Mouse (Mus musculus) lung, postnatal 14 days (tissue): ENCODE measurements around the gene Rabac1.
A peak's percentile ranks its signal among the peaks of the same experiment; 100 is the strongest.

Source experiments
- DNase-seq: peaks from one replicate; pipeline ENCODE4 v3.0.0; 2021

Gene Rabac1

DNA sequence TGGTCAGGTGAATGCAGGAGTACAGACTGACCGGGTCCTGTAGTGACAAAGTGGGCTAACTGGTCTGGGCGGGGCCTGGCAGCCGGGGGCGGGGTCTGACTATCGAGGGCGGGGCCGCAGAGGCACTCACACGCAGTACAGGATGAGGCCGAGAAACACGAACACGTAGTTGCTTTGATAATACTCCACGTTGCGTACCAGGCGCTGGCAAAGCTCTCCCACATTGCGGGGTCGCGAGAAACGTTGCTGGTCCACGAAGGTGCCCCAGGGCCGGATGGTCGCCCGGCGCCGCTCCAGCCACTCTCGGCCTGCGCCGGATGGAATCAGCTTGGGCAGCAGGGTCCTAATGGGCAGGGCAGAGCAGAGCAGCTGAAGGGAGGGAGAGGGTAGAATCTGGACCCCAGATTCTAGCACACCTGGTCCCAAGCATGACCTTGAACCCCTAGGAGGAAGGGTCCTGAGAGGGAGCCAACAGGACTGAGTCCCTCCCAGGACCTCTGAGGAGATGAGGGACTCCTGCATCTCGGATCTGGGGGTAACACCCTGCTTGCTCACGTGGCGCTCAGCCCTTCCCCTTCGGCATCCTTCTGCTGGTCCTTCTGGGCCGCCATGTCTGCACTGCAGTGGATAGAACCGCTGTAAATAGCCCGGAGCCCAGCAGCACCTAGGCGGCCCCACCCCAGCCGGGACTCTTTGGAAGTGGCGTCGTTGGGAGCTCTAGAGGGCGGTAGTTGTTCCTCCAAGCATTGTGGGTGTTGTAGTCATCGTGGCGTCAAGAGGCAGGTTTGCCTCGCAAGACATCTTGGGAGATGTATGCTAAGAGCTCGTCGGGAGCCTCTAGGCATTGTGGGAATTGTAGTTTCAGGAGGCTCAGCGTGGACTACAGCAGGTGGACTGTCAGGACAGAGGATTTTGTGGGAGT lies at the start of gene Rabac1:
TSS of gene Rabac1 (minus strand) at position 783 of the 922 bp plus-strand sequence.
- peak; percentile 91 for DNase-seq

DNA sequence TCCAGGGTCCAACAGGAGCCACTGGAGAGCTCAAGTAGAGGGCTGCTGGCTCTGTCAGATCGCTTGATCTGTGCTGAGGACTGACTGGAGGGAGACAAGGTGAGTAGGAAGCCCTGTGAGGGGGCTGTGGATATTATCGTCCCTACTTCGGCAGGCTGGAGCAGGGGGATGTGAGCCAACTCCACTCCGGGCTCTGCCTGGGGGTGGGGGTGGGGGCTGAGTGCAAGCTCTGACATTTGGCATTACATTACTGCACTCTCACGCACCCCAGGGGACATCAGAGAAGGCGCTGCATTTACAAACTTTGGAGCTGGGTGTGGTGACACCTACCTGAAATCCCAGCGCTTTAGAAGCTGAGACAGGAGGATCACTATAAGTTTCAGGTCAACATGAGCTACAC lies 39.0 kb upstream of the Rabac1 start:
- DNase-seq: no peak

DNA sequence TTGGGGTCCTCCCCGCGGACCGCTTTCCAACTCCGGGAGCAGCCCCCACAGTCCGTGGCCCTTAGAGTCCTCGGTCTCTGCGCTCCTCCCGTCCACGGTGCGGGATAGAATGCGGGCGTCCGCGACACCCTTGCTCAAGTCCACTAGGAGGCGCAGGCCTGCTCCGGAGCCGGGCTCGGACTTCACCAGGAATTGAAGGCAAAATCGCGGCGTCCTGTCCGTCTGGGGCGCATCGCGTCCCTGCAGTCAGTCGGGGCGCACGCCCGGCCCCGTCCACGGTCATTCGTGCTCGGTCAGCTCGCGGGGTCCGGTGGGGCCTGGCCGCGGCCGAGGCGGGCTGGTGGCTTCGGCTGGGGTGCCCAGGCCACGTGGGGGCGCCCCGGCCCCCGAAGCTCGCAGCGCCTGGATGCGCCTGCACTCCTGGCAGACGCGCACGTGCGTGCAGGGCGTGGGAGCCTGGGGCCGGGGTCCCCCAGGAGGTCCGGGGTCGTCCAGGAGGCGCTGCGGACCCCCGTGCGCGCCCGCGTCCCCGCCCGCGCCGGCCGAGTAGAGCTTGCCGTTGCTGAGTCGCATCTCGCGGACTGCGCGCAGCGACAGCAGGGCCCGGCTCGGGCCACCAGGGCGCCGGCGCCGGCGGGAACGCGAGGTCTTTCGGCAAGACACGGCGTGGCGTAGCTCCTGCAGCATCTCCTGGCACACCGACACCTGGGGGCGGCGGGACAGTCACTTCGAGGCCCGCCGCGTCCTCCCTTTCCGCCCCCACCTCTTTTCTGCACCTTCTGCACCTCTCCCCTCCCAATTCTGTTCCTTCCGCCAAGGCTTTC lies 37.7 kb upstream of the Rabac1 start:
- DNase-seq: peak; percentile 30

DNA sequence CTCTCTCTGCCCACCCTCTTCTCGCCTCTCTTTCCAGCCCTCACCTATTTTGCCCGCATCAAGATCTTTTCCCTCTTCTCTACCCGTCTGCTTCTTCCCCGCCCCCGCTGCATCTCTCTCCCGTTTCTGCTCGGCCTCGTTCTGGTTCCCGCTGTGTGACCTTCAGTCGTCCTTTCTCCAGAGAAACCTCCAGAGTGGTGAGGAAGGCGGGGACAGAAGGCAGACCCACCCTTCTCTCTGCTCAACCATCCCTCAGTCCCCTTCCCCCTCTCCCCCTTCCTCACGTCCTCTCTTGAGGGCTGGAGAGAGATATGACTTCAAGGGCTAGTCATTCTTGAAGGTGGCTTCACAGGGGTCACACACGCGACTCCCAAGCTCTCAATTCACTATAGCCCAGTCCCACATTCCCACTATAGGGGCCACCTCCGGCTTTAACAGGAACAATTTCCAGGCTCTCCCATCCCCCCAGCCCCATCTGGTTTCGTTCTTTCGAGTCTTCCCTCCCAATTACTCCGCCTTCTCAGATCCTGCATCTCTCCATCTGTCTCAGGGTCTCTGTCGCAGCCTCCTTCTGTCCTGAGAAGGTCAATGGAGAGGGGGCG lies 36.6 kb upstream of the Rabac1 start:
- no peak for DNase-seq

DNA sequence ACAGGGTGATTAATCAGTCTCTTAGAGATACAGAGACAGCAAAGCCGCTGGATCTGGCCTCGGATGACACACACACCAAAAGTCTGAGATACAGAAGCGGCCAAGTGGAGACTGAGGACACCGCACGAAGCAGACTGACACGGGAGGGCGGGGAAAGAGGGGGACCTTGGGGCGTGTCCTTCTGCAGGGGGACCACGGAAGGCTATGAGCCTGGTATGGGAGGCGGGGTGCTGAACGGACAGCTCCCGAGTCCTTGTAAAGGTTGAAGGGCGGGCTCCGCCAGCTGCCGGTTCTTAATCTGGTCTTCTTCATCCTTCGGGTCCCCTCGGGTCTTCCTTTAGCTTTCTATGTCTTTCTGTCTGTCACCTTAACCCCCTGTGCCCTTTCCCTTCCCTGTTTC lies 36.1 kb upstream of the Rabac1 start:
- DNase-seq: peak; percentile 57

DNA sequence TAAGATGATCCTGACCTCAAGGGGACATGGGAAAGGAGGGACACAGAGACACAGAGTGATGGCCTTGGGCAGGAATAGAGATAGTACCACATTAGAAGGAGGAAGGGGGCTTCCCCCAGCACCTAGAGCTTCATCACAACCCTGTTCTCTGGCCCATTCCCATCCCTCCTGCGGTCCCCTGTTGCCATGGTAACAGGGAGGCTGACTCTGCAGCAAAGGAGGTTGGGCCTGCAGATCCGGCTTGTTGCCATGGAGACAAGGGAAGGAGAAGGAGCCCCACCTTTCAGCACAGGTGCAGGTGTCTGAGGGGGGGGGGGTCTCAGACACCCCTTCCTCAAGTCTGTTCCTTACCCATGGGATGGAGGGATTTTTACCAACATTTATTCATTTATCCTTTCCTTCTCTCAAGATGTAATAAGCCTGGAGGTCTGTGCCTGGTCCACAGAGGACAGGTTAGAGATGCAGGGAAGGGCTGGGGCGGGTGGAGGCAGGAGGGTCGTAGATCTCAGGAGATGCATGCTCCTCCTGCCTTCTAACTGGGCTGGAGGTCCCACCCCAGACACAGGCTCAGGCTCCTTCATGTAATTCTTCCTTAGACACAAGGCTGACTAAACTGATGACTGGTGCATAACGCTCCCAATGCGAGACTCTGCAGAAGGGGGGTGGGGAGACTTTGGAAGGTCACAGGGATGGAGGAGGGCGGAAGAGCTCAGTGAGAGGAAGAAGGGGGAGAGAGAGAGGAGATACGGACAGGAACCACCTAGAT lies 35.2 kb upstream of the Rabac1 start:
- no peak for DNase-seq

DNA sequence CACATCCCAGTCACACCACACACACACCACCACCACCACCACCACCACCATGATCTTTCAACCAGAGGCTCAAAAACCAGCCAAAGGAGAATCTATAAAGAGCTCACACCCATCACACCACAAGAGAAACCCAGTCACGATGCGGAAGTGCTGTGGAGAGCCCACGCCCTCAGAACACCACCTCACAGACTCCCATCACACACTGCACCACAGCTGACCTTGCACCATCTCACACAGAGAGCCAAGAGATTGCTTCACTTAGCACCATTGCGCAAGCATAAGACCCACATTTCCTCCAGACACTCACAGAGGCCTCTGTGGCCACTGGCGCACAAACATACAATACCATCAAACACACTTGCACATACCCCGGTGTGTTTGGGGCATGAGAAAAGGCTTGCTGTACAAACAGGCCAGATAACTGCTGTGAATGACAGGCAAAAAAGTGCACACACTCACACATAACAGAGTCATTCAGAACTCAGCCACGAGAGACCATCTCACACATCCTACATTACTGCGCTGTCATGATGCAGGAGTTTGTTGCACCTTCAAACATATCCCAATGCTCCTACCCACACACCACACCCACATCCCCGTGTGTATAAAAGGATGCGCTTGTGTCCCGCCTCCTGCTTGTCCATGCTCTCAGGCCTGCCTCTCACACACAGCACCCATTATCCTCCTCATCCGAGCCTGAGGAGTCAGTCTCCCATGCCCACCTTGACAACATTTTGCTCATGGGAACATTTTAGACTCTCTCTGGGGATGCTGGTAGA lies 34.2 kb upstream of the Rabac1 start:
- peak; percentile 20 for DNase-seq

DNA sequence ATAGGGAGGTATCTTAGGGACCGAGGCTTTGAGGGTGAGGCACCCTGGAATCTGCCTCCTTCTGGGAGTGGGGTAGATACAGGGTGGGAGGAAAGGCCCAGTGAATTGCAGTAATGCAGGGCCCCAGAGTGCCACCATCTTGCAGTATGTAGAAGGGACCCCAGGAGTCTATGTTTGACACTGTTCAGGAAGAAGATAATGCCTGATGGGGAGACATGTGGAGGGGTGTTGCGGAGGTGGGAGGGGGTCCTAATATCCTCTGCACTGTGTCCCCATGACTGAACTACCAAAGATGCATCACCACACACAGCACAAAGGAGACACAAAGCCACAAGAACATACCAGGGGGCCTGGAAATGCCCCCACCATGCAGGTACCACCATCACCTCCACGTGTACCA lies 33.6 kb upstream of the Rabac1 start:
- no peak for DNase-seq

DNA sequence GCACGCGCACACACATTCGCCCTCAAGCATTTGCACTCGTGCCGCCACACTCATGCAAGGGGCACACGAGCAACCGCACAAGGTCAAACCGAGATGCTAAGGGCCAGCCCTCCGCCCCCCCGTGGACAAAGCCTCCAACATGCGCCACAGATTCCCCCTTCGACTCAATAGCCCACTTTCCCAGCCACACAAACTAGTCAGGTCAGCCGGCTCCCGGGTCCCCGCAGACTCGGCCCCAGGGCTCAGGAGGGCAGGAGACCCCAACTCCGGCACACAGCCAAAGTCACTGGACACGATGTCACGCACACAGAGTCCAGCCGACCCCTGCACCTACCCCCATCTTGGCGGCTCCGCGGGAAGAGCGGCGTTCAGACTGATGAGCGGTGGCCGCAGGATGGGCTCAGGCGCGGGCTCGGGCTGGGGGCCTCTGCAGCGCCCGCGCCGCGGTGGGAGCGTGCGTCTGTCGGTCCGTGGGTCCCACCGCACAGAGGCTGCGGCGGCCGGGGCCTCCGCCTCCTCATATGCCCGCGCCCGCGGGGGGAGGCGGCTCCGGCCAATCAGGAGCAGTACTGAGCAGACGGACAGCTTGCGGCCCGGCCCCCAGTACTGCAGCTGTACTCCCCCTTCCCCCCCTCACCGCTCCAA lies 33.0 kb upstream of the Rabac1 start, which contains the start of gene Atp1a3:
TSS of gene Atp1a3 (minus strand) at position 538 of the 645 bp plus-strand sequence.
- DNase-seq: no peak

DNA sequence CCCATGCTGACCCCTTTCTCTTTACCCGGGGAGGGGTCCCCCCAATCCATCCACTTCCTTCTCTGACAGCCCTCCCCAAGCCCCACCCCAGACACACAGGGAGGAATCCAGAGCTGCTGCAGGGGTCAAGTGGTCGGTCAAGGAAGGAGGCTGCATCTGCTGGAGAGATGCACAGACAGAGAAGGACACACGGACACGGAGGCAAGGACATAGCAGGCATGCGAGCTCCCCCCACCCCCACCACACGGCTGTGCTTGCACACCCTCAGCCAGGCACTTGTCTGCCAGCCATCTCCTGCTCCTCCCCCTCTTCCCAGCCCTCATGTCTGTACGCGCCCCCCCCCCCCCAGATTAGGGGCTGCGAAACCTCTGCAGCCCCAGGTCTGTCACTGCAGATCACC lies 32.3 kb upstream of the Rabac1 start:
- no peak for DNase-seq

DNA sequence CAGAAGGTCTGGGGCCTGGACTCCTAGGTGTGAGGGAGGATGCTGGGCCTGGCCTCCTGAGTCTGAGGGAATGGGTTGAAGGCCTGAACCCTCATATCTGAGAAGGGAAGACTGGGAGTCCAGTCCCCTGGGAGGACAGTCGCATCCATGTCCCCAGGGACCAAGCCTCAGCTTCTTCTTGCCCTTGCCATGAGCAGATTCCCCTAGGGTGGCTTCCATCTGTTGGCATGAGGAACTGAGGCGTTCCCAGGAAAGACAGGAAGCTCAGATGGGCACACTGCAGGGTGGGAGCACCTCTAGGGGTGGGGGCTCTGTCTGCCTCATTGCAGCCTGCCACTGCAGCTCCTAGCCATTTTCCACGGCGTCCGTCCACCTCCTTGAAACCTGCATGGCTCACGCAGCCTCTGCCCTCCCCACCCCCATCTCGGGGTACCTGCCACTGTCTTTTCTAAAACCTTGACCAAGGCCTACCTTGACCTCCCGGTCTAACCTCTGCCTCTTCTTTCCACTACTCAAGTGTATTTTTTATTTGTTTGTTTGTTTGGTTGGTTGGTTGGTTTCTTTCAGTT lies 31.4 kb upstream of the Rabac1 start:
- DNase-seq: no peak

DNA sequence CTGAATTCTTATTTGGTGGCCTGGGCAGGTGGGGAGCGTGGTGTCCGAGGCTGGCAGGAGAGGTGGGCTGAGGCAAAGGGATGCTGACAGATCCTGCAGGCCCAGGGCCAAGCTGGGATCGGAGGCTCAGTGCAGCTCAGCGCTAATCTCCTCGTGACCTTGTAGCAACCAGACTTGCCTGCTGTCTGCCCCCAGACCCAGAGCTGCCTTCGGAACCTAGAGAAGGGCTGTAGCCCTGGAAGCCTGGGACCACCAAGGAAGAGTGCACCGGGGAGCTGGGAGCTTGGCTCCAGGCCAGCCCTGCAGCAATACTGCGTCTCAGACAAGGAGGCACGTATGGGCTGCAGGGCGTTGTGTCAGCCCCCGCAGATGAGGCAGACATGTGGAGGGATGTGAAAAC lies 30.7 kb upstream of the Rabac1 start:
- no peak for DNase-seq

DNA sequence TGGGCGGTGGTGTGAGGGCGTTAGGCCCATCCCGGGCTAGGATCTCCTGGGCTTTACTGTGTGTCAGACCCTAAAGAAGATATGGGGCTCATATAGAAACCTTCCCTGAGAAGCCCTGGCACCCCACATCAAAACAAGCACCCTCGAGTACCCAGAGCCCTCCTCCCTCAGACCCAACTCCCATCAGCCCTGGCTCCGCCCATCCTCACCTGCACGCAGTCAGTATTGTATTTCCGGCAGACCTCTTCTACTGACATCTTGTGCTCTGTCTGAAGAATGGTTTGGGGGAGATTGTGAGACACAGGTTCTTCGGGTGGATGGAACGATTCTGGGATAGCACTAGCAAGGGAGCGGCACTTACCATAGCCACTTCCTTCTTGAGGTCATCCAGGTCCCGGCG lies 28.2 kb upstream of the Rabac1 start:
- no peak for DNase-seq

DNA sequence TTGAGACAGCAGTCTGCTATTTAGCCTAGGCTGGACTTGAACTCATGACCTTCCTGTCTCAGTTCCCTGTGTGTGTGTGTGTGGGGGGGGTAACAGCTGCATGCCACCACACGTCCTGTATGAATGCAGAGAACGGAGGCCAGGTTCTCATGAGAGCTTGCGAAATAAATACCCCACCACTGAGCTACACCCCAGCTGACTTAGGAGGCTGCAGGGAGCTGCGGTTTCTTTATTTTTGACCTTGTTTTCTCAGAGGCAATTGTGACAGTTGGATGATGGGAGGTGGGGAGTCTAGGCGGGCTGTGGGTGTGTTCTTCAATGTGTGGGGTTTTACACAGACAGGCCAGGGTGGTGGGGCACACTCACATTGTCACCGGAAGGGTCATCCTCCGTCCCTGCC lies 27.7 kb upstream of the Rabac1 start:
- no peak for DNase-seq

DNA sequence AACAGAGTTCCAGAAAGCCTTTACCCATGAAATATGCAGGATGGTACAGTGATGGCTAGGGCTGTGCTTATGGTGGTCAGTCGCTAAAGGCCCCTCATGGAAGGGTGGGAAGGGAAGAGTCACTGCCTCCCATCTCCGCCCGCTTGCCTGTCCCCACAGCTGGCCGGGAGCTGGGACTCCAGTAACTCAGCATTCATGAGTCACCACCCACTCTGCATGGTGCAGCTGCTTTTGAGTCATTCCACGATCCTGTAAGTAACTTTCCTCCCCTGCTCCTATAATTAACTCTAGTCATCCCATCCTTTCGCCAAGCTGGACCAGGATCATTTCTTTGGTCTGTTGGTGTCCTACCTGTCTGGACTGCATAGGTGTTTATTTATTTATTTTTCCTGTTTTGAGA lies 20.5 kb upstream of the Rabac1 start:
- no peak for DNase-seq

DNA sequence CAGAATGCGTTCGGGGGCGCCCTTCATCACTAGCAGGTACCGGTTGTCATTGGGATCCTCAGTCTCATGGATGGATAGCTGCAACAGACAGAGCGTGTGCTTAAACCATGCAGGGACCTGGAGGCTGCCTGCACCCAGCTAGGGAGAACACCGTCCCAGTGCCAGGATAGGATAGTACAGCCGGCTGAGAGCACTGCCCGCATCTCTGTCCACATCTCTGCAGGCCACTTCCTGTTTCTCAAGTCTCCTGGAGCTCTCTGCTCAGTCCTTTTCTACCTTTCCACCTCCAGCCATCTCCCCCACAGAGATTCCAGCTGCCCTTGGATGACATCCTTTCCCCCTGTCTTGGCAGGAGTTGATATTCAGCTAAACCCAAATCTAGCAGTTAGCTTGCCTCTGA lies 17.9 kb upstream of the Rabac1 start:
- DNase-seq: no peak

DNA sequence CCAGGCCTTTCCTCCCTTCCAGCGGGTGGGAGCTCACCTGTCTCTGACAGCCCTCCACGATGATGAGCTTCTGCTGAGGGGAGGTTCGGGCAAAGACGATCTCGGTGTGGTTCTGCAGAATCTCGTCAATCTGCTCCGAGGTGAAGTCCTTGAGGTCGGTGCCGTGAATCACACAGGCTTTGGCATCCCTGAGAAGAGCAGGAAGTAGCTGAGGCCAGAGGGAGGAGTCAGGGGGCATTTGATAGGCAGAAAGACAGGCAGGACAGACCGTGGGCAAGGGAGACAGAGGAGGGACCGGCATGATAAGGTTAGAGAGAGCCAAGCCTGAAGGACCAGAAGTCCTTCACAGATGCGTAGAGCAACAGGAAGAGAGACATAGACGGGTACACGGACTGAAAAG lies 15.4 kb upstream of the Rabac1 start:
- DNase-seq: no peak

DNA sequence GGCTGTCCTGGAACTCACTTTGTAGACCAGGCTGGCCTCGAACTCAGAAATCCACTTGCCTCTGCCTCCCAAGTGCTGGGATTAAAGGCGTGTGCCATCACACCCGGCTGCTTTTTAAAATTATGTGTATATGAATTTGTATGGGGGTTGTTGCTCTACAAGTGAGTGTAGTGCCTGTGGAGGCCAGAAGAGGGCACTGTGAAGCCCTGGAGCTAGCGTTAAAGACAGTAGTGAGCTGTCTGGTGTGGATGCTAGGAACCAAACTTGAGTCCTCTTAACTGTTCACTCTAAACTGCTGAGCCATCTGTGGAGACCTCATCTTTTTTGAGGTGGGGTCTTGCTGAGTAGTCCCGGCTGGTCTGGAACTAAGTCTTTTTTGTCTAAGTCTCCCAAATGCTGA lies 13.2 kb upstream of the Rabac1 start:
- DNase-seq: no peak

DNA sequence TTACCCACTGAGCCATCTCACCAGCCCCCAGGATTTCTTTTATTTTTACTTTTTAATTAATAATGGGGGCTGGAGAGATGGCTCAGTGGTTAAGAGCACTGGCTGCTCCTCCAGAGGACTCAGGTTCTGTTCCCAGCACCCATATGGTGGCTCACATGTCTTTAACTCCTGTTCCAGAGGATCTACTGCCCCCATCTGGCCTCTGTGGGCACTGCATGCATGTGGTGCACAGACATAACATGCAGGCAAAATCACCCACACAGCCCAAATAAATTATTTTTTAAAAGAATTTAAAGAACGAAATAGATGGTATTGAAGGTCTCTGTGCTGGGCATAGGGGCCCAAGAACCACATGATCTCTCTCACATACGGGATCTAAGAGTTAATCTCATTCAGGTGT lies 11.8 kb upstream of the Rabac1 start:
- DNase-seq: no peak

DNA sequence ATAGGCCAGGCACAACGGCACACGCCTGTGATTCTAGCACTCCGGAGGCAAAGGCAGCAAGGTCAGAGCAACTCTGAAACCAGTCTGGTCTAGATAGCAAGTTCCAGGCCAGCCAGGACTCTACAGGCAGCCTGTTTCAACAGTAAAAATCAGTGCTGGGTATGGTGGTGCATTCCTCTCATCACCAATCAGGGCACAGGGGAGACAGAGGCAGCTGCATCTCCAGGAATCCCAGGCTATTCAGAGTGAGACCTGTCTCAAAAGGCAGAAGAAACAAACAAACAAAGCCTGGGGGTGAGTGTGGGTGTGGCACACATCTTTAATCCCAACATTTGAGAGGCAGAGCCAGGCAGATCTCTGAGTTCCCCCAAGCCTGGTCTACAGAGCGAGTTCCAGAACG lies 10.8 kb upstream of the Rabac1 start:
- DNase-seq: no peak

DNA sequence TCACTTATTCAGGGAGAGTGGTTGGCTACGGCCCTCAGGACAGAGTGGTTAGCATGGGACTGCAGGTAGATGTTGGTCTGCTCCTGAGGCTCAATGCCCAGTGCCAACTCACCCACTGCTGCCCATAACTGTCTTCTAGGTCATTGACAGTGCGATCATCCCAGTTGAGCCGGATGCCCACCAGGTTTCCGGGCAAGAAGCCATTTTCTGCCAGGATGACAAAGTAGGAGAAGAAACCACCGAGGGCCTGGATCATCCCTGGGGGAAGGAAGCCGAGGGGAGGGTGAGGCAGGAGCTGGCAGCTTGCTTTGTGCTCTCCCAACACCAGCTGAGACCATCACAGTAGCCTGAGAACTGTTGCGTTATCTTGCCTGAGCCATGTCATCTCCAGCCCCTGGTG lies 7.9 kb upstream of the Rabac1 start:
- DNase-seq: no peak
